ENCODE assay signal across 17 mouse cellular contexts in the genomic region with DNA sequence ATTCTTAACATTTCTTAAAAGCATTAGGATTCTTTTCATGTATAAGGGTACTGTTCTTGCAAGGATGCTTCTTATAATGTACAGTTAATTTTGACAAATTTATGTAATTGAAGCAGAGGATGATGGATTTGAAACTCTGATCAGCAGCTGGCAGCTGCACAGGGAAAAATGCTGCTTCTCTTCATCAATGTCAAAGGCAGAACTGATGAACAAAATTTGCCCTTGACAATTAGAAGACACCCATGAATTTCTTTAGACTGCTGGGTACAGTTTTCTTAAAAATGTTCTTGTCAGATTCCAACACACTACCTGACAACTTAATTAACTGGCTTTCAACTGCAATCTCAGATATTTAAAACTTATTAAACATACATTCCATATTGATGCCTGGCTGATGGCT.
"Had no signal": no experiment of that assay in that cellular context is flagged by ENCODE, and none has a peak within 500 bp of the region (broad histone marks: within the 10 kb centered on the region; RNA-seq: fewer than 3 reads in every experiment).

No protein-coding gene starts in this region.

- H3K4me1 ChIP-seq: midbrain, embryonic 13.5 days; midbrain, embryonic 15.5 days; neural tube, embryonic 12.5 days had no signal

- H3K9ac ChIP-seq: lung, embryonic 15.5 days; midbrain, embryonic 13.5 days; midbrain, embryonic 15.5 days; neural tube, embryonic 12.5 days; stomach, embryonic 15.5 days had no signal

- H3K4me2 ChIP-seq: lung, embryonic 15.5 days; midbrain, embryonic 11.5 days; midbrain, embryonic 13.5 days; midbrain, embryonic 15.5 days; neural tube, embryonic 12.5 days; stomach, embryonic 15.5 days had no signal

- DNase-seq: lung, adult 2 months; lung, postnatal 14 days; lung, postnatal 36 days; right cerebral cortex, postnatal 14 days; thymus, adult 18-20 months; thymus, postnatal 14 days; thymus, postnatal 36 days had no signal

- H3K27me3 ChIP-seq: lung, embryonic 15.5 days; megakaryocyte, embryonic 14.5 days; midbrain, embryonic 15.5 days; neural tube, embryonic 12.5 days; stomach, embryonic 15.5 days had no signal

- H3K27ac ChIP-seq: lung, embryonic 15.5 days; macrophage; midbrain, embryonic 13.5 days; midbrain, embryonic 15.5 days; neural tube, embryonic 12.5 days; stomach, embryonic 15.5 days; stomach, postnatal 0 days had no signal

- H3K4me3 ChIP-seq: lung, embryonic 15.5 days; megakaryocyte, embryonic 14.5 days; midbrain, embryonic 13.5 days; midbrain, embryonic 15.5 days; neural tube, embryonic 12.5 days; stomach, embryonic 15.5 days had no signal

- ATAC-seq: lung, postnatal 0 days; midbrain, embryonic 13.5 days; midbrain, embryonic 15.5 days had no signal

- H3K36me3 ChIP-seq: lung, embryonic 15.5 days; midbrain, embryonic 13.5 days; midbrain, embryonic 15.5 days; neural tube, embryonic 12.5 days; stomach, embryonic 15.5 days had no signal

- H3K9me3 ChIP-seq: lung, embryonic 15.5 days; megakaryocyte, embryonic 14.5 days; midbrain, embryonic 13.5 days; midbrain, embryonic 15.5 days; neural tube, embryonic 12.5 days; stomach, embryonic 15.5 days had no signal
